Mouse (Mus musculus): ENCODE measurements around the gene BC100530. TPM values are rescaled to one million over a fixed set of nuclear protein-coding genes. Genes with fewer than 3 reads are reported as not detected.
"Not testable (repeated sequence)": the region's sequence is repeated elsewhere in the genome, so short reads cannot be mapped to it uniquely, and the experiment has no call there.

The BC100530 gene
- not detected for total RNA-seq (2021)

- intact Hi-C loops (cut with DNase I); DNase-seq: not testable (repeated sequence)
These were observed at the start of gene BC100530 for GRCm38 (mm10) chr16:36367648-36368047. Gene BC100530, minus strand, starts transcription at chr16:36367748.

DNA sequence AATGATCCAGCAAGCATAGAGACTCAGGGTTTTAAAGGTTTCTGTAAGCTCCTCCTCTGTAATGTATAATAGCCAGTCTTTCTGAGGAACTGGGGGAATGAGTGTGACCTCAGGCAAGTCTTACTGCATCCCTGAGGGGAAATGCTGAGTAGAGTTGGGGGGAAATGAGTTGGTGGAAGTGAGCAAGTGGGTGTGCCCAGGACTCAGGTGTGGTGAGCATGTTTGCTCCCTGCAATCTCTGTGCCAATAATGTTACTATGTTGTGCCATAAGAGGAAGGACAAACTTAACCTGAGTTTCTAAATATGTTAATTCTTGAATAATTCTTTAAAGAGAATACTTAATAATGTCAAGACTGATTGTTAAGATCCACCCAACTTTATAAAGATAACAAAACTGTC lies 40.8 kb upstream of the BC100530 start, which contains the start of gene Stfa2:
Stfa2 (minus strand) TSS at position 101 of the 400 bp plus-strand sequence.
- intact Hi-C loops (cut with DNase I), result no loop called here
- no peak for DNase-seq

- no peak for DNase-seq
- intact Hi-C loops (cut with DNase I), result no loop called here
These were observed 21.5 kb upstream of the BC100530 start for GRCm38 (mm10) chr16:36389060-36389459.

DNA sequence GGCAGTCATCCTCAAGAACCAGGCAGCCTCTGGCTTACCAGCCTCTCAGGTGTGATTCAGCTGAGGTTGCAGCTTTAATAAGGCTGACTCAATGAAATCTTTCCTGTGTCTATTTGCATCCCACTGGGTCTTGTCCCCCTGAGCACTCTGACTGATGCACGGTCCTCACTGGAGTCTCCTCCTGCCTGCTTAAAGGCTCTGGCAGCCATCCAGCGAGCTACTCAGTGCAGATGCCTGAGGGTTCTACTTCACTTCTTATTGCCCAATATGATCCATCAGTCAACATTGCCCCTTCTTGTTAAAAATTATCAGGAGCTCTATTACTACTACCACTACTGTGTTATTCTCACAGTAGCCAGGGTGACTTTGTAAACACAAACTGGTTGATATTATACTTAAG lies 30.4 kb downstream of the BC100530 start:
- intact Hi-C loops (cut with DNase I), result no loop called here
- DNase-seq, result peak; percentile 7

GRCm38 (mm10) chr16:36334232-36334631 lies 33.3 kb downstream of the BC100530 start, which contains the start of gene BC117090:
Gene BC117090, minus strand, starts transcription at chr16:36334332.
- intact Hi-C loops (cut with DNase I), result no loop called here
- DNase-seq, result no peak

DNA sequence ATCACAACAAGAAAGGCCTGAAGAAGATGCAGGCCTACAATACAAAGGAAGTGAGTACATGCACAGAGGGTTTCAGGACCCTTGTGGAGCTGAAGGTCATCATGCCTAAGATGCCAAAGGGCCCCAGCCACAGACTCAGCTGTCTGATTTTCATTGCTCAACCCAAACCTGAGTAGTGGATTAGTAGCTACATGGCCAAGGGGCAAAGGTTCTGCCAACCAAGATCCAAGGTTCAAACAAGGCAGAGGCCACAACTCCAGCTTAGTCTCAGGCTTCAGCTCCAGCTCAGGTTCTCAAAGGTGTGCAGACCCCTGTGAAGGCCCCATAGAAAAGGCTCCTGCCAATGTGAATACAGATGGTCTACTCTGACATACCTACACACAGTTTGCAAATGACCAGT lies 48.3 kb downstream of the BC100530 start:
- no peak for DNase-seq
- intact Hi-C loops (cut with DNase I), result no loop called here

DNA sequence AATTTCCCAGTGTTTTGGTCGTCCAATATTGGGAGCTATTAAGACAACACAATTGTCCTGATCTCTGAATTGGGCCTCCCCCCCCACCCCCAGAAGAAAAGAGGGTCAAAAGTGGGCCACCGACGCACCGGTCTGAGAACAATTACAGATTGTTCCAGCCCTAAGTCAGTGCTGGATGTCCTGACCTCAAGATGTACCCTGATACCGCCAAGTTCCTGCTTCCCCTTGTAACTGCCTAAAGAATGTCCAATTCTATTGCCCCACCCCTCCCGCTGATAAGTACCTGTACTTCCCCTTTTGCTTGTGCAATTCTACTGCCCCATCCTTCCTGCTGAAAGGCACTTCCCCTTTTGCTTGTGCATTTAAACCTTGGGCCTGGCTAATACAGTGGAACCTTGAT lies 51.4 kb downstream of the BC100530 start:
- DNase-seq; intact Hi-C loops (cut with DNase I): not testable (repeated sequence)

Other genes starting within 250 kb of the BC100530 start
- not detected for gene Csta1, start 236.5 kb downstream of the BC100530 start, total RNA-seq (2021)
- not detected for gene Stfa2l1, start 210.9 kb downstream of the BC100530 start, total RNA-seq (2021)
- under 1 TPM in 1 of 2 experiments, not detected in 1; 0.26 TPM for gene Gm5483, start 183.5 kb downstream of the BC100530 start, total RNA-seq (2021)
- gene Gm5416, start 157.3 kb downstream of the BC100530 start, total RNA-seq (2021), result not detected
- not detected for gene 2010005H15Rik, start 146.3 kb downstream of the BC100530 start, total RNA-seq (2021)
- gene Stfa1, start 90.8 kb downstream of the BC100530 start, total RNA-seq (2021), result not detected
- gene BC117090, start 33.4 kb downstream of the BC100530 start, total RNA-seq (2021), result not detected
- not detected for gene Stfa2, start 40.7 kb upstream of the BC100530 start, total RNA-seq (2021)
- not detected for gene Stfa3, start 87.6 kb upstream of the BC100530 start, total RNA-seq (2021)
- 1 to 10 TPM; 1.2 to 2.2 TPM for gene Casr, start 194.4 kb upstream of the BC100530 start, total RNA-seq (2021)

Measured in left cerebral cortex, postnatal 4 days (tissue).